Mouse (Mus musculus) liver, postnatal 0 days (tissue): ENCODE results near the gene Tox4. TPM values are rescaled to one million over a fixed set of nuclear protein-coding genes. Genes with fewer than 3 reads are reported as not detected.

Experiments used
- ATAC-seq: fragments of 200-750 bp; cut with Nextera tagmentation; 2 replicates; pipeline ENCODE4 v1.8.0; 2017; ENCODE audit warnings: mild to moderate bottlenecking, moderate library complexity
- DNase-seq: peaks from one replicate; pipeline ENCODE4 v3.0.0-alpha.2; 2016
- H3K27ac ChIP-seq: fragments of 300-500 bp; sonication (generic); 2 replicates; pipeline ENCODE4 v1.5.1; 2014; ENCODE audit warnings: antibody characterized with exemption, moderate library complexity, mild to moderate bottlenecking, low read depth
- H3K27me3 ChIP-seq: fragments of 300-500 bp; sonication (generic); 2 replicates; pipeline ENCODE4 v1.6.1; 2014; ENCODE audit warnings: low read length, control low read depth, mixed read lengths; ENCODE audit not compliant: insufficient read depth
- H3K36me3 ChIP-seq: fragments of 300-500 bp; sonication (generic); replicated peaks from 2 replicates; pipeline ENCODE4 v1.6.1; 2014; ENCODE audit warnings: mild to moderate bottlenecking, control low read depth, low read length, moderate library complexity, mixed read lengths; ENCODE audit not compliant: insufficient read depth
- H3K4me1 ChIP-seq: fragments of 300-500 bp; sonication (generic); 2 replicates; pipeline ENCODE4 v1.6.1; 2014; ENCODE audit warnings: antibody characterized with exemption, mild to moderate bottlenecking, control low read depth; ENCODE audit not compliant: insufficient read depth
- H3K4me2 ChIP-seq: fragments of 300-500 bp; sonication (generic); 2 replicates; pipeline ENCODE4 v1.6.1; 2014; ENCODE audit warnings: low read depth, mild to moderate bottlenecking, low read length, moderate library complexity, mixed read lengths
- H3K4me3 ChIP-seq: fragments of 300-500 bp; sonication (generic); 2 replicates; pipeline ENCODE4 v1.5.1; 2014; ENCODE audit warnings: low read depth, low read length
- H3K9ac ChIP-seq: fragments of 300-500 bp; sonication (generic); replicated peaks from 2 replicates; pipeline ENCODE4 v1.6.1; 2014; ENCODE audit warnings: mild to moderate bottlenecking, moderate library complexity
- H3K9me3 ChIP-seq: fragments of 300-500 bp; sonication (generic); 2 replicates; pipeline ENCODE4 v1.6.1; 2016; ENCODE audit warnings: mild to moderate bottlenecking, control low read depth, low read length, mixed read lengths
- CTCF ChIP-seq: sonication (generic); IDR thresholded peaks from 2 replicates; pipeline ENCODE4 v1.5.1; 2016; ENCODE audit warnings: antibody characterized with exemption, low read depth
- EP300 ChIP-seq: IDR thresholded peaks from 2 replicates; pipeline ENCODE4 v1.6.1; 2016; ENCODE audit warnings: antibody characterized with exemption, low read depth, mild to moderate bottlenecking
- WGBS: fragments of 180-500 bp; shearing (Covaris S2); extraction: QIAGEN DNeasy Blood & Tissue Kit; methylation state at CpG from one replicate; pipeline ENCODE4 v1.1.7; 2014; ENCODE audit not compliant: insufficient replicate concordance; 5-methylcytosine and 5-hydroxymethylcytosine counted together
- polyA plus RNA-seq: library from polyadenylated mRNA; unstranded; fragments of >200 nt; fragmentation: Nextera tagmentation; extraction: Ambion mirVana; gene quantifications from 2 replicates; pipeline ENCODE4 v1.2.1, GENCODE M21; 2015

The Tox4 gene
- 12.1 and 13.4 TPM in 2 replicates for polyA plus RNA-seq

- Histone ChIP-seq H3K4me3 (peak within 1 kb of the TSS; percentile 96), H3K36me3 (peaks cover 3% of the 10 kb centered on the region; the same call in 1 of the 2 replicates), H3K4me2 (peak within 1 kb of the TSS; percentile 73), H3K27ac (peak within 1 kb of the TSS; percentile 95), H3K4me1 (peaks cover 6% of the 10 kb centered on the region), H3K27me3 (no peaks in the 10 kb centered on the region), H3K9me3 (no peaks in the 10 kb centered on the region), H3K9ac (peak within 1 kb of the TSS; percentile 91)
- TF ChIP-seq CTCF (peak; percentile 100), EP300 (no peak; the same call in 1 of the 2 replicates)
- under 1% methylated on average over 60 of the region's 66 CpGs for WGBS
- peak; percentile 99 for DNase-seq
- peak; percentile 95 for ATAC-seq
Measured at GRCm38 (mm10) chr14:52278932-52279746, at the start of gene Tox4, which contains the start of gene Rab2b. TSS of gene Tox4 (plus strand) at chr14:52279146. TSS of gene Rab2b (minus strand) at chr14:52279545.

- Histone ChIP-seq H3K4me3 (no peak overlapping the region), H3K4me2 (no peak overlapping the region), H3K27ac (no peak overlapping the region), H3K36me3 (peaks cover 78% of the 10 kb centered on the region), H3K4me1 (no peaks in the 10 kb centered on the region), H3K9me3 (no peaks in the 10 kb centered on the region), H3K9ac (no peak overlapping the region), H3K27me3 (no peaks in the 10 kb centered on the region)
- TF ChIP-seq EP300 (no peak), CTCF (no peak)
- DNase-seq (no peak), ATAC-seq (no peak)
- 81% methylated on average over 6 of the region's 6 CpGs for WGBS
Measured at GRCm38 (mm10) chr14:52232249-52232648, 46.7 kb upstream of the Tox4 start.

GRCm38 (mm10) chr14:52235165-52235564, 43.8 kb upstream of the Tox4 start:
- Histone ChIP-seq H3K9me3 (no peaks in the 10 kb centered on the region), H3K4me1 (no peaks in the 10 kb centered on the region), H3K9ac (no peak overlapping the region), H3K27me3 (no peaks in the 10 kb centered on the region), H3K36me3 (peaks cover 67% of the 10 kb centered on the region), H3K4me2 (no peak overlapping the region), H3K4me3 (no peak overlapping the region), H3K27ac (no peak overlapping the region)
- TF ChIP-seq EP300 (no peak), CTCF (no peak)
- ATAC-seq (no peak), DNase-seq (no peak)
- 89% methylated on average over 7 of the region's 7 CpGs for WGBS

- no peak overlapping the region for H3K4me3 ChIP-seq
- TF ChIP-seq CTCF (no peak), EP300 (no peak)
- DNase-seq (no peak), ATAC-seq (no peak)
- H3K4me2 ChIP-seq: no peak overlapping the region
- no peak overlapping the region for H3K27ac ChIP-seq
- H3K27me3 ChIP-seq: no peaks in the 10 kb centered on the region
- no peaks in the 10 kb centered on the region for H3K4me1 ChIP-seq
- 76% methylated on average over 1 of the region's 1 CpGs for WGBS
- H3K9ac ChIP-seq: no peak overlapping the region
- no peaks in the 10 kb centered on the region for H3K9me3 ChIP-seq
- H3K36me3 ChIP-seq: peaks cover 57% of the 10 kb centered on the region
Measured at GRCm38 (mm10) chr14:52236216-52236615, 42.7 kb upstream of the Tox4 start.

GRCm38 (mm10) chr14:52244041-52244689, 34.8 kb upstream of the Tox4 start:
- Histone ChIP-seq H3K9ac (peak overlapping the region; percentile 84), H3K4me3 (peak overlapping the region; percentile 85), H3K4me1 (peaks cover 21% of the 10 kb centered on the region), H3K4me2 (peak overlapping the region; percentile 84), H3K27ac (peak overlapping the region; percentile 71), H3K27me3 (no peaks in the 10 kb centered on the region), H3K36me3 (no peaks in the 10 kb centered on the region), H3K9me3 (no peaks in the 10 kb centered on the region)
- WGBS: under 1% methylated on average over 32 of the region's 32 CpGs
- peak; percentile 98 for DNase-seq
- ATAC-seq: peak; percentile 100
- no peak for TF ChIP-seq EP300
- no peak for TF ChIP-seq CTCF

GRCm38 (mm10) chr14:52244690-52245042, 34.3 kb upstream of the Tox4 start:
- H3K27ac ChIP-seq: peak overlapping the region; percentile 71
- H3K4me3 ChIP-seq: peak overlapping the region; percentile 85
- H3K36me3 ChIP-seq: no peaks in the 10 kb centered on the region
- TF ChIP-seq EP300: no peak
- no peaks in the 10 kb centered on the region for H3K27me3 ChIP-seq
- no peaks in the 10 kb centered on the region for H3K9me3 ChIP-seq
- H3K4me2 ChIP-seq: peak overlapping the region; percentile 84
- peaks cover 21% of the 10 kb centered on the region for H3K4me1 ChIP-seq
- DNase-seq: no peak
- peak overlapping the region; percentile 84 for H3K9ac ChIP-seq
- peak; percentile 44 for ATAC-seq
- 13% methylated on average over 7 of the region's 7 CpGs for WGBS
